Mouse (Mus musculus): ENCODE results near the gene Rarb.

GRCm38 (mm10) chr14:16572755-16573340, 246.1 kb downstream of the Rarb start:
- TF ChIP-seq CTCF (IDR thresholded peaks at IDR 0.05) (no peak), EP300 (IDR thresholded peaks at IDR 0.05) (no peak)
